Mouse (Mus musculus) erythroblast, adult 5-6 weeks (primary cell): Measurements from ENCODE around the gene Glod4. TPM values are rescaled to one million over a fixed set of nuclear protein-coding genes. Genes with fewer than 3 reads are reported as not detected.

Experiments
- ATAC-seq: replicated peaks from 2 replicates; pipeline ENCODE4 v1.8.0; 2016; ENCODE audit warnings: moderate number of reproducible peaks, mild to moderate bottlenecking, moderate TSS enrichment, inconsistent platforms; ENCODE audit not compliant: poor library complexity, low FRiP score, severe bottlenecking
- total RNA-seq, 2 experiments: library from RNA; stranded (forward) in 1 of 2; stranded (reverse) in 1 of 2; fragments of 150-400 nt in 1 of 2; fragments of 200-764, 138-1000 nt in 1 of 2; gene quantifications; 2 replicates each; pipeline versions ENCODE4 v1.2.3 to v1.2.4; 2015 to 2017; ENCODE audit warnings: low replicate concordance in 2 of 2

Gene Glod4
- total RNA-seq, 2 experiments from 2014 or later, result 31.5 to 55.0 TPM

DNA sequence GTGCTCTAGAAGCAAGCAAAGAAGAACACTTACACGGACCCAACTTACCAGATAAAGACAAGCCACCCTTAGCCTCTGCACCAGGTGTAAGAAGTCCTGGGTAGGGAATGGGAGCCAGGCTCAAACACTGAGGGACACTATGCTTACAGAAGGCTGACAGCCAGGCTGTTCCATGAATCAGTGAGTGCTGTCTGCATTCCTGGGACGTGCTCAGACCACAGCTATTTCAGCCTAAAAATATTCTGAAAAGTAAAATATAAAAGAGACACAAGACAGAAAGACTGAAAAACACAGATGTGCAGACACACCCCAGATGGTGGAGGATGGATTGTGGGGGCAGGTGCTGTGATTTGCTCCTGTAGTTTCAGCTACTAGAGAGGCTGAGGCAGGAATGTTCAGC is 88.7 kb downstream of the Glod4 start:
- ATAC-seq, result no peak

- no peak for ATAC-seq
Observed at GRCm38 (mm10) chr11:76154200-76154599, 89.3 kb downstream of the Glod4 start.

DNA sequence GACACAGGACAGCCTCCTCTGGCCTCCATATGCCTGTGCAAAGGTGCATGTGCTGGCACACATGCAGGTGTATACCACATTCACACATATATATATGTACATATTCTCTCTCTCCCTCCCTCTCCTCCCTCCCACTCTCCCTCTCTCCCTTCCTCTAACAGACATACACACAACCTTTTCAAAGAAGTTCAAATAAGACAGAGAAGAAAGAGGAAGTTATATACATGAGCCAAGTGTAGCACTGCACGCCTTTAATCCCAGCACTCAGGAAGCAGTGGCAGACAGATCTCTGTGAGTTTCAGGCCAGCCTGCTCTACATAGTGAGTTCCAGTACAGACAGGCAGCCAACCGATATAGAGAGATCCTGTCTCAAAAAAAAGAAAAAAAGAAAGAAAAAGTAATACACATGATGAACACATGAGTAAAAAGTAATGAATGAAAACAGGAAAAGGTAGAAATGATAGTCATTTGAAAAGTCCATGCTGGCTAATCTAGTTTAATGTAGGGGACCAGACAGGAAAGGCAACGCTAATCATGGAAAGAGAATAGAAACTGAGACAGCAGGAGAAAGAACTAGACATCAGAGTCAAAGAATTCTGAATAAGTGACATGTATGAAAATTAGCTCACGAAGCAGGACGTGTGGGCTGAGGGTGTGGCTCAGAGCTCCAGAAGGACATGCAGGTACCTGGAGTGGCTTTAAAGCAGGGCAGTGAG is 90.1 kb downstream of the Glod4 start:
- ATAC-seq, result no peak

GRCm38 (mm10) chr11:76150980-76151379 is 92.5 kb downstream of the Glod4 start:
- ATAC-seq, result no peak

GRCm38 (mm10) chr11:76148055-76149008 is 95.2 kb downstream of the Glod4 start:
- no peak for ATAC-seq

DNA sequence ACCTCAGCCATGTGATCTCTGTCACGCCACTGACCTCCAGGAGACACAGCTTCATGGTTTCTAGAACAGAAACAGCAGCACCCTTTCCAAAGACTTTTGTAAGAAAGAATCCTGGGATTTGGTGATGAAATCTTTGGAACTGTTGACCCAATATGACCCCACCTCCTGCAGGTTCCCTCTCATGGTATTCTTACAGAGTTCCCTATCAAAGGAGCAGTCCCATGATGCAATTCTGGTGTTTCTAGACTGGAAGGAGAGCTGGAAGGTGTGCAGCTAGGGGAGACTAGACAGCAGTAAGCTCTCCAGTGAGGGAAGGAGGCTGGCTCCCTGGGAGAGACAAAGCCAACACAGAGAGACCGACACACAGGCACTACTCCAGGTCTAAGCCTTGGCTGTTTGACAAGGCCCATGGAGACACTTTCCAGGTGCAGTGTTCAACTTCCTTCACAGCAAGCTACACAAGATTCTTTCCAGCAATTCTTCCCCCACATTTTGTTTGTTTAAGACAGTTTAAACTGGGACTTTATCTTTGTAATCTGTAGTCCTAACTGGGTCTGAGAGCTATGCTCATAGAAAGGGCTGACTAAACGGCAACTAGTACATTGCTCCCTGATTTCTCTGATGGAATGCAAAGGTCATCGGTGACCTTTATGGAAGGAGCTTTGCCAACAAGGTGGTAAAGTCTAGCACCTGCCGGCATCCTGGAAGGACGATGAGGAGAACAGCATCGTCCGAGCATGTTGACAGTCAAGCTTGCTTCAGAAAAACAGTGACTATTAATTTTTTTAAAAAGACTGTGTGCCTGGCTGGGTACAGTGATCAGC is 97.1 kb downstream of the Glod4 start:
- no peak for ATAC-seq

DNA sequence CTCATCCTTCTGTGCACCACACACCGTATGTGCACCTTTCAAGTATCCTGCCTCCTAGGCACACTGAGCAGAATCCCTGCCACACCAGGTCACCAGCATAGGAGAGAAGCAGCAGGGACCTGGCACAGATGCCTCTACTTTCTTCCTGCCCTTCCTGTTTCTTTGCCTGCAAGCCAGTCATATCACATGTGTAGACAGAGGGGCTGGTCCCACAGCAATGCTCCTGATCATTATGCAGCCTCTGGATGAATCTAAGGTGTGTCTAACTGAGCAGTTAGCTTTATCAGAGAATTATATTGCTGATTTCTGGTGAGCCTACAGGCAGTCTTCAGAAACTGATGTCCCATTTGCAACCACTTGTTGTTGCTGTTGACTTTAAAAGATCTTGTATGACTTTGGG is 98.4 kb downstream of the Glod4 start:
- no peak for ATAC-seq

DNA sequence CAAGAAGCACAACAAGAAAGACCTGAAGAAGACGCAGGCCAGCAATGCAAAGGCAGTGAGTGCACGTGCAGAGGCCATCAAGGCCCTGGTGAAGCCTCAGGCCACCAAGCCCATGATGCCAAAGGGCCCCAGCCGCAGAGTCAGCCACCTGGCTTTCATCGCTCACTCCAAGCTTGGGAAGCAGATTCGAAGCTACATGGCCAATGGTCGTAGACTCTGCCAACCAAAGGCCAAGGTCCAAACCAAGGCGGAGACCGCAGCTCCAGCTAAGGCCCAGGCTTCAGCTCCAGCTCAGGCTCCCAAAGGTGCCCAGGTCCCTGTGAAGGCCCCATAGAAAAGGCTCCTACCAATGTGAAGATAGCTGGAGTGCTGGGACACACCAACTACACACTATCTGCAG is 99.1 kb downstream of the Glod4 start:
- ATAC-seq, result no peak

GRCm38 (mm10) chr11:76137996-76138395 is 105.5 kb downstream of the Glod4 start:
- ATAC-seq, result no peak

DNA sequence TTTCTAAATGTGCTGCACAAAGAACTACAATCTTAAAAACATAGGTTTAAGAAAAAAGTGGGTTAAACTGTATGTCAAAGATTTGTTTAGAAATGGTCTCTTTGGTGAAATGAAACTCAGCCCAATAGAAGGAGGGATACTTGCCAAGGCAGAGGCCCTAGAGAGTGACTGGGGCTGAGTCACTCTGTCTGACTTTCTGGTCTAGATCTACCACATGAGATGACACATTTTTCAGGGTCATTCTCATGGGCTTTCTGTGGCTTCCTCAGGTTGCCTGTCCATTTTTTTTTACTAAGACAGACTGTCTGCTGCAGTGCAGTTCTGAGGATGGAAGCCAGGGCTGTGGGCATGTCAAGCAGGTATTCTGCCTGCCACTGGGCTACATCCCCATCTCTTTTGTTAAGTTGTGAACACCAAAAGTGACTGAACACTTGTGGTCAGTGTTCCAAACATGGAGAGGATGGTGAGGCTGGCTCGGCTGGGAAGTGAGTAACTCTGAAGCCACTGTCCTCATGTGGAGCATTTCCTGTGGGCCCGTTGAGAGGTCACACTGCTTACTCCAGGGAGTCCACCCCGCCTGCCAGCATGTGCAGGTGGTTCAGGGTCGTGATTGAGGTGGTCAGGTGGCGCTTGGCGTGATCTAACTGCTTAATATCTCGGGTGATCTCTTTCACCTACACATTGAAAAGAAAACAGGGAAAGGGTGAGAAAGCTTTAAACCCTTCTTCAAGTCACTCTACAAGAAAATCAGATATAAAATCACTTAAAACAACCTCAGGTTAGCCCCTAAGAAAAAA is 107.7 kb downstream of the Glod4 start:
- no peak for ATAC-seq

DNA sequence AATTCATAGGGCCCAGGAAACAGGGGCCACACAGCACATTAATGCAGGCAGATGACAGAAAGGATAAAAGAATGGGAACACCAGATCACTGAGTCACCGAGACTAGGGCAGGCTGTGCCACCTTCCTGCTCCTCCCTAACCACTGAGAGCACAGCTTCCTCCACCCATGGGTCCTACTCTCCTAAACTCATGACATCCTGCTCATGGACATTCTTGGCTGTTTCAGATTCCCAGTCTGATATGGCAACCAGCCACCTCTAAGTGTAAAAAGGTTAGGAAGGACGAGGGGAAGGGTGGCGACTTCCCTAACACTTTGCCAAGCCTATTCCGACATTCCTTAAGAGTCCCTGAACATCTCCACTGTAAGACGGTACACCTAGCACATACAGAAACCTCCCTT is 112.7 kb downstream of the Glod4 start:
- ATAC-seq, result no peak

DNA sequence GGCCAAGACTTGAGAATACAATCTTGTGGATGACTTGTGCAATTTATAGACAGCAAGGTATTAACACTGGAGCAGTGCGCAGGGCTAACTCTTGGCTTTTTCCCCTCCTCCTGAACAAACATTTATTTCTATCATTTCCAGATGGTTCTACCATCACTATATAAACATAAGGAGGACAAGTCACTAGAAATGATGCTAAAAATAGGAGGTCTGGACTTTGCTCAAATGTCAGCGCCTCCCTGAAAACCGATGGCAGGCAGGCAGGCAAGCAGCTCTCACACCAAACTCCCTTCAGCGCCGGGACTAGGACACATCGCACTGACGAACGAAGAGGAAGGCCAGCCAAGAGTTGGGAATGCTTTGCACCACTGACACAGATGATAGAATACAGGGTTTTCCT is 118.1 kb downstream of the Glod4 start:
- no peak for ATAC-seq

DNA sequence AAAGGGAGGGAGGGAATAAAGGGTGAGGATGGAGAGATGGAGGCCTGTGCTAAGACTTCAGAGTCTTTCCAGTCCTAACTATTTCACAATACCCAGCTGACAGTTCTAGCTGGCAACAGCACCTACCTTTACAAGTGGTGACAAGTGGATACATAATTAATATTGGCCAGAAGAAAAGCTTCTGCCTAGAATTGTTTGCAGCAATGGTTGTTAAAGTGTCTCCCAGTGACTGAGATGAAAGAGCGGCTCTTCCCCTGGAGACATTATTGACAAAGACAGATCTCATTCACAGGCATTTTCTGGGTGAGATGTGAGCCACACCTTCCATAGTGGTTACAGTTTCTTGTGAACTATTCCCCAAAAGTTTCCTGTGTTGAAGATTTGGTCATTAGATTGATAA is 120.0 kb downstream of the Glod4 start:
- no peak for ATAC-seq

DNA sequence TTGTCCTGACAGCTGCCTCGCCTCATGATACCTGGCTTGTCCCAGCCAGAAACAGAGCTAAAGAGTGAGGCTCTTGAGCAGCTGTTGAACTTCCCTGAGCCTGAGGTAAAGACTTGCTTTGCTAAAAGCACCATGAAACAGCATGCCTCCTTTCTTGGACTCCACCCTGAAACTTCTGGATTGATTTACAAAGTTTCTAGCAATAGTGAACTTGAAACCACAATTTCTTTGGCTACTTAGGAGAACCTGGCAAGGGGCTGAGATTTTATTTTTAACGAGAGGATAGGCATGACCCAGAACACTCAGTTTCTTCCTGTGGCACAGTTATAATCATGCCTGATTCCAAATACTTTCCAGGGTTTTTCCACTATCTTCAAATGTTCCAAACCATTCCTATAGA is 121.0 kb downstream of the Glod4 start:
- ATAC-seq, result no peak

DNA sequence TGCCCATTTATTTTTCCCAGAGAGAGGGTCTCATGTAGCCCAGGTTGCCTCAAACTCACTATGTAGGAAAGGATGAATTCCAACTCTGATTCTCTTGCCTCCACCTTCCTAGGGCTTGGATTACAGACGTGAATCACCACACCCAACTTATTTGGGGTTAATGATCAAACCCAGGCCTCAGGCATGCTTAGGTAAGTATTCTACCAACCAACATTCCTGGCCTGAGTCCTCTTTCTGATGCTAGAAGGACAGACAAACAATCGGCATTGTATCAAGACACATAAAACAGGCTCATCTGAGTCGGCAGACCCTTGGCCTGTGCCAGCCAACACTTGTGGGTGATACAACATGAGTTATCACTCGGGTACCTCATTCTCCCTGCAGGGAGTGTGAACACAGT is 122.4 kb downstream of the Glod4 start:
- ATAC-seq, result no peak

DNA sequence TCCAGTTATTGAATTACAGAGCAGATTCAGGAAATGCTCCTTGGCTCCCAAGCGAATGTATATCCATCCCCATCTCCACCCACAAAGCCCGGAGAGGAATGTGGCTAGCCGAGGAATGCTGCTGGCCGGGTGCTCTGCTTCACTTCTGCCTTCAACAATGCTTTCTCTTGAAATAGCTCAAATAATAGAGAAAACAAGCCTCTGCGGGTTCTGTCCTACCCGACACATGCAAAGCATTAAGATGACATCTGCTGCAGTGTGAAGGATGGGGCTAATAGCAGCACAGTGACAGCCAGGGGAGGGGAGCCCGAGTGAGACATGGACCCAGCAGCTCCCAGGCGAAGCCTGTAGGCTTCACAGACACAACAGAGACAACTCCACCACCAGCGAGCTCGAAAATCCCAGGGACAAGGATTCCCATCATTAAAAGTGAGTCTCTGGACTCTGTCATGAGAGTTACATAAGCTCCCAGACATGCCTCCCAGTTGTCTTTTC is 123.1 kb downstream of the Glod4 start:
- ATAC-seq, result no peak

DNA sequence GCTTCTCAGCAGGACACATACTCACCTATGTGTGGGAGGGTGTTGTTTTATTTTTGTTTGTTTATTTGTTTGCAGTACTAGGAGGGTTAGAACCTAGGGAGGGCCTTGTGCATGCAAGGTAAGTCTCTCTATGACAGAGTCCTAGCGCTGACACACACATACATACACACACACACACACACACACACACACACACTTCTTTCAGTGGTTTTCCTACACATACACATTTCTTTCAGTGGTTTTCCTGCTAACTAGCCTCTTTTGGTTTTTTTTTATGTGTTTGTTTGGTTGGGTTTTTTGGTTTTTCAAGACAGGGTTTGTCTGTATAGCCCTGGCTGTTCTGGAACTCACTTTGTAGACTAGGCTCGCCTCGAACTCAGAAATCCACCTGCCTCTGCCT is 133.1 kb downstream of the Glod4 start:
- ATAC-seq, result no peak

DNA sequence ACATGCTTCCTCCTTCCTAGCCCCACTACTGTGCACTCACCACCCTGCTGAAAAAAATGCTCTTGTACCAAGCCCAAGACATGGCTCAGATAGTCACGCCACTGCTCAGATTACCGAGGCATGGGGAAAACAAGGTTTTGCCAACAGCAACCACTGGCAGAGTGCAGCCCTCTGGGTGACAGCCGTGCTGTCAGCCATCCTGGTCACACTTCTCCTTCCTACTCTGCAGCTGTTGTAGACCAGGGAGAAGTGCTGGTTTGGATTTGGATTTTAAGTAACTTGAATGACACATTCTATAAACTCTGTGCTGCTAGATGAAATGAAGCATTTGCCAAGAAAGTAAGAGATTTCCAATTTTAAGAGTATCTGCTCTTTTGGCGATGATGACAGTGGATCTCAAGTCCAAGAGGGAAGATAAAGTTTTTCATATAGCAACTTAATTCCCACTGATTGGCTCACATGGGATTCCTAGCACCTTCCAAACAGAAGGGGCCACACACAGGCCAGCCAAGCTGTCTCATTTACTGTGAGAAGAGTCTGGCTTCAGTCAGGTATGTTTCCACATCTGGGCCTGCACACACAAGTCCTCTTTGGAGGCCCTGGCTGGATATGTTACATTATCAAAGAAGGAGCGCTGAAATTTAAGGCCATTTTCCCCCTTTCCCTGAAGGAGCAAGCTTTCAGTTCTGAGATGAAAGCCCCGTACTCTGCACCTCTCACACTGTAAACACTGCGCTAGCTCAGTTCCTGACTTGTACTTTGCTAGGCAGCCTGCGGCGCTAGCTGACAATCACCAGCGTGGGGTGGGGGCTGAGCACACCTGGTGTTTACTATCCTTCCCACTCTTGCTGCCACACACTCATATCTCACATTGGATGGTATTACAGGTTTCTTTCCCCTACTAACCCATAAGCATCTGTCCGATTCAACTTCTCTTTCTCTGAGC is 136.7 kb downstream of the Glod4 start:
- ATAC-seq, result no peak
